Comparison of ENCODE assay signal across 8 mouse cellular contexts in the genomic region with DNA sequence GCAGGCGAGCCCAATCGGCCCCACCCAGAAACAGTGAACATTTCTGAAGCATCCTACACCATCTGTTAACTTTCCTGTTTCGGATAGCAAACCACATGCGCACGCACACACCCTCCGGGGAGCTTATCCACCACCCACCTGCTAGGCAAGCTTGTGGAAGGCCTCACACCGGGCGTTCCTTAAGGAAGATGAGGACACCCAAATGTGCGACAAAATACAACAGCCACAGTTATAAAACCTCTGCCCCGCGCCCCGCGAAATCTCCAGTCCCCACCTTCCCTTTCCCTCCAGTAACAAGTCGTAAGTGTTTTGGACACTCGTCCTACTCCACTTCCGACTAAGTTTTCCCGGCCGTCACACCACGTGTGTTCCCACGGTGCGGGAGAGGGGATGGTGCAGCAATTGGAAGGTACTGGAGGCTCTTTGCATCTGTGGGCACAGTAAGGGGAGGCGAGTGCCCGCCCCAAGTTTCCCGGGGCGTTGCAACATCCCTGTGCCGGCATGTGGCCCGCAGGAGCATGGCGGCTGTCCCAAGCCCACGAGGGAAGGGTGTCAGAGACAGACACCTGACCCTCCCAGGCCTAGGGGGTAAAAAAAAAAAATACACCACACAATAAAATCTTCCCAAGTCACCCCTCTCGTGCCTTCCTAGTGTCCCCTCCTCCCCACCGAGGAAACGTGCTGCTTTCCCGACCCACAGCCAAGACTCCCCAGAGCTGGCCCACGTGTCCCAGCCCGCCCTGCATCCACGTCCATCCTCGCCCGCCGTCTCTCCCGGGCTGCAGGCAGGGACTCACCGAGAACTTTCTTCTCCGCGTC. TPM values are rescaled to one million over a fixed set of nuclear protein-coding genes. Genes with fewer than 3 reads are reported as not detected.
DNase-seq lines count a peak whose midpoint lies in the region; ATAC-seq and TF ChIP-seq lines count a peak whose summit lies in the region.

No protein-coding gene starts in this region.

- H3K4me2 ChIP-seq in heart, embryonic 15.5 days = peak overlapping the region; percentile 87
- peak overlapping the region; percentile 83 for H3K4me2 ChIP-seq in liver, embryonic 16.5 days (ENCODE audit: low read depth, low read length)
- peak overlapping the region; percentile 72 for H3K4me2 ChIP-seq in neural tube, embryonic 12.5 days (replicated peaks)

- TF ChIP-seq POLR2A in testis, adult 2 months (IDR thresholded peaks at IDR 0.05; ENCODE audit: control insufficient read depth, low read depth, low read length) = peak; percentile 18; the same call in 1 of the 2 replicates

- peaks cover 6% of the 10 kb centered on the region for H3K36me3 ChIP-seq in forebrain, embryonic 10.5 days (replicated peaks)
- H3K36me3 ChIP-seq in heart, embryonic 15.5 days = no peaks in the 10 kb centered on the region
- peaks cover 3% of the 10 kb centered on the region; the same call in 1 of the 2 replicates for H3K36me3 ChIP-seq in liver, embryonic 16.5 days (ENCODE audit: control insufficient read depth, insufficient read depth)
- H3K36me3 ChIP-seq in neural tube, embryonic 12.5 days = no peaks in the 10 kb centered on the region
- H3K36me3 ChIP-seq in testis, adult 2 months (ENCODE audit: control insufficient read depth, insufficient read depth, low read length) = no peaks in the 10 kb centered on the region; the same call in none of the 2 replicates

- H3K27me3 ChIP-seq in forebrain, embryonic 10.5 days (ENCODE audit: poor library complexity, severe bottlenecking) = peaks cover 10% of the 10 kb centered on the region; the same call in 1 of the 2 replicates
- H3K27me3 ChIP-seq in heart, embryonic 15.5 days = no peaks in the 10 kb centered on the region
- no peaks in the 10 kb centered on the region for H3K27me3 ChIP-seq in liver, embryonic 16.5 days (ENCODE audit: control insufficient read depth, insufficient read depth, low read depth, low read length)
- 0 out of 2 replicates have a peak, but pooled peaks cover 5% of the 10 kb centered on the region for H3K27me3 ChIP-seq in neural tube, embryonic 12.5 days (replicated peaks)
- H3K27me3 ChIP-seq in testis, adult 2 months (ENCODE audit: control insufficient read depth, insufficient read depth, low read length) = no peaks in the 10 kb centered on the region

- peak overlapping the region; percentile 82 for H3K4me3 ChIP-seq in brown adipose tissue, adult 24 weeks (ENCODE audit: insufficient read depth, low read depth, low read length)
- H3K4me3 ChIP-seq in forebrain, embryonic 10.5 days = peak overlapping the region; percentile 78
- H3K4me3 ChIP-seq in heart, embryonic 15.5 days = peak overlapping the region; percentile 90
- peak overlapping the region; percentile 99 for H3K4me3 ChIP-seq in liver, embryonic 16.5 days (ENCODE audit: low read depth, low read length)
- peak overlapping the region; percentile 78 for H3K4me3 ChIP-seq in neural tube, embryonic 12.5 days
- H3K4me3 ChIP-seq in testis, adult 2 months (ENCODE audit: control insufficient read depth, low read depth, low read length) = peak overlapping the region; percentile 98

- peak; percentile 29 for ATAC-seq in heart, embryonic 15.5 days (replicated peaks; ENCODE audit: insufficient number of reproducible peaks, insufficient read depth, low FRiP score, low read depth)
- ATAC-seq in liver, embryonic 16.5 days (ENCODE audit: low read depth) = peak; percentile 88
- peak; percentile 81 for ATAC-seq in neural tube, embryonic 12.5 days (ENCODE audit: low FRiP score, low read depth)

- WGBS in forebrain, embryonic 10.5 days = under 1% methylated on average over 43 of the region's 43 CpGs
- under 1% methylated on average over 43 of the region's 43 CpGs for WGBS in heart, embryonic 15.5 days
- WGBS in liver, embryonic 16.5 days (ENCODE audit: insufficient replicate concordance) = under 1% methylated on average over 43 of the region's 43 CpGs
- under 1% methylated on average over 43 of the region's 43 CpGs for WGBS in neural tube, embryonic 12.5 days

- H3K9ac ChIP-seq in heart, embryonic 15.5 days = peak overlapping the region; percentile 95
- peak overlapping the region; percentile 95 for H3K9ac ChIP-seq in liver, embryonic 16.5 days (ENCODE audit: low read depth, low read length)
- peak overlapping the region; percentile 85 for H3K9ac ChIP-seq in neural tube, embryonic 12.5 days

- peak overlapping the region; percentile 51 for H3K27ac ChIP-seq in brown adipose tissue, adult 24 weeks (replicated peaks; ENCODE audit: low read depth, low read length)
- H3K27ac ChIP-seq in forebrain, embryonic 10.5 days = peak overlapping the region; percentile 95
- peak overlapping the region; percentile 92 for H3K27ac ChIP-seq in heart, embryonic 15.5 days
- H3K27ac ChIP-seq in liver, embryonic 16.5 days (ENCODE audit: low read length) = peak overlapping the region; percentile 98
- H3K27ac ChIP-seq in neural tube, embryonic 12.5 days = 0 out of 2 replicates have a peak overlapping the region, but pooled peaks have one; percentile 46
- H3K27ac ChIP-seq in testis, adult 2 months (ENCODE audit: control insufficient read depth, insufficient read depth, low read depth, low read length) = peak overlapping the region; percentile 88

- peak; percentile 3 to 13 for DNase-seq in CD8-positive naive resting alpha-beta T cell, adult 2 months (ENCODE audit: low read depth in 2 of 2, low spot score in 2 of 2)
- DNase-seq in forebrain, embryonic 10.5 days (ENCODE audit: extremely low spot score, low spot score) = peak; percentile 58
- peak; percentile 39 to 70 for DNase-seq in kidney, postnatal 25 days

- H3K9me3 ChIP-seq in forebrain, embryonic 10.5 days = no peaks in the 10 kb centered on the region
- no peaks in the 10 kb centered on the region for H3K9me3 ChIP-seq in heart, embryonic 15.5 days (replicated peaks)
- no peaks in the 10 kb centered on the region for H3K9me3 ChIP-seq in liver, embryonic 16.5 days (replicated peaks; ENCODE audit: control insufficient read depth, low read length)
- no peaks in the 10 kb centered on the region for H3K9me3 ChIP-seq in neural tube, embryonic 12.5 days

- peaks cover 10% of the 10 kb centered on the region for H3K4me1 ChIP-seq in brown adipose tissue, adult 24 weeks (ENCODE audit: control insufficient read depth, insufficient read depth, insufficient read length, low read length)
- peaks cover 54% of the 10 kb centered on the region for H3K4me1 ChIP-seq in forebrain, embryonic 10.5 days
- H3K4me1 ChIP-seq in heart, embryonic 15.5 days (replicated peaks) = peaks cover 44% of the 10 kb centered on the region
- H3K4me1 ChIP-seq in liver, embryonic 16.5 days (ENCODE audit: control insufficient read depth, low read depth, low read length) = peaks cover 40% of the 10 kb centered on the region
- peaks cover 22% of the 10 kb centered on the region for H3K4me1 ChIP-seq in neural tube, embryonic 12.5 days
- peaks cover 7% of the 10 kb centered on the region for H3K4me1 ChIP-seq in testis, adult 2 months (ENCODE audit: control insufficient read depth, insufficient read depth, low read length)

- TF ChIP-seq CTCF in testis, adult 2 months (IDR thresholded peaks at IDR 0.05; ENCODE audit: control insufficient read depth, insufficient read depth, insufficient replicate concordance, low read depth, low read length) = no peak

RNA-seq across cellular contexts. Expression of gene Ybx3, which starts 0.8 kb away (rescaled TPM):
- 148 and 154 TPM in 2 replicates for polyA plus RNA-seq in brown adipose tissue, adult 24 weeks (2012; ENCODE audit: insufficient read depth, insufficient read length, missing spikeins)
- polyA plus RNA-seq in forebrain, embryonic 10.5 days (2016; fragmentation: Nextera tagmentation; extraction: Ambion mirVana) = 41.6 and 42.5 TPM in 2 replicates
- polyA plus RNA-seq in heart, embryonic 15.5 days (2015; fragmentation: Nextera tagmentation; extraction: Ambion mirVana) = 49.1 and 52.1 TPM in 2 replicates
- 40.9 and 41.7 TPM in 2 replicates for polyA plus RNA-seq in liver, embryonic 16.5 days (2015; fragmentation: Nextera tagmentation; extraction: Ambion mirVana)
- 24.2 and 27.2 TPM in 2 replicates for polyA plus RNA-seq in neural tube, embryonic 12.5 days (2016; fragmentation: Nextera tagmentation; extraction: Ambion mirVana)
- polyA plus RNA-seq in testis, adult 2 months (2012; rRNA removed) = 1,098 and 1,153 TPM in 2 replicates

RNA-seq across cellular contexts. Expression of gene Styk1, which starts 34.0 kb away (rescaled TPM):
- polyA plus RNA-seq in brown adipose tissue, adult 24 weeks (2012; ENCODE audit: insufficient read depth, insufficient read length, missing spikeins) = not detected in 2 replicates
- 0.43 and 0.62 TPM in 2 replicates for polyA plus RNA-seq in forebrain, embryonic 10.5 days (2016; fragmentation: Nextera tagmentation; extraction: Ambion mirVana)
- polyA plus RNA-seq in heart, embryonic 15.5 days (2015; fragmentation: Nextera tagmentation; extraction: Ambion mirVana) = 0.14 and 0.21 TPM in 2 replicates
- polyA plus RNA-seq in liver, embryonic 16.5 days (2015; fragmentation: Nextera tagmentation; extraction: Ambion mirVana) = 0.72 and 1.1 TPM in 2 replicates
- polyA plus RNA-seq in neural tube, embryonic 12.5 days (2016; fragmentation: Nextera tagmentation; extraction: Ambion mirVana) = 1.1 and 1.3 TPM in 2 replicates
- 0.07 and 0.26 TPM in 2 replicates for polyA plus RNA-seq in testis, adult 2 months (2012; rRNA removed)

Comparison
In these comparisons a context has a peak if more than half of its experiments do, and no peak if none do; other contexts are left out.
1. Peak in every context shown above with its lines: DNase-seq, ATAC-seq, H3K4me3 ChIP-seq and H3K27ac ChIP-seq.
2. DNase-seq: peak in every context shown above with its lines; median percentile 58 in forebrain, embryonic 10.5 days; 54 in kidney, postnatal 25 days; 8 in CD8-positive naive resting alpha-beta T cell, adult 2 months.
3. H3K27ac ChIP-seq: peak in every context shown above with its lines; median percentile 98 in liver, embryonic 16.5 days; 95 in forebrain, embryonic 10.5 days; 92 in heart, embryonic 15.5 days; 88 in testis, adult 2 months; 51 in brown adipose tissue, adult 24 weeks; 46 in neural tube, embryonic 12.5 days.
4. ATAC-seq: peak in every context shown above with its lines; median percentile 88 in liver, embryonic 16.5 days; 81 in neural tube, embryonic 12.5 days; 29 in heart, embryonic 15.5 days.